Mouse (Mus musculus): ENCODE data around the gene Smim24.

Gene Smim24

DNA sequence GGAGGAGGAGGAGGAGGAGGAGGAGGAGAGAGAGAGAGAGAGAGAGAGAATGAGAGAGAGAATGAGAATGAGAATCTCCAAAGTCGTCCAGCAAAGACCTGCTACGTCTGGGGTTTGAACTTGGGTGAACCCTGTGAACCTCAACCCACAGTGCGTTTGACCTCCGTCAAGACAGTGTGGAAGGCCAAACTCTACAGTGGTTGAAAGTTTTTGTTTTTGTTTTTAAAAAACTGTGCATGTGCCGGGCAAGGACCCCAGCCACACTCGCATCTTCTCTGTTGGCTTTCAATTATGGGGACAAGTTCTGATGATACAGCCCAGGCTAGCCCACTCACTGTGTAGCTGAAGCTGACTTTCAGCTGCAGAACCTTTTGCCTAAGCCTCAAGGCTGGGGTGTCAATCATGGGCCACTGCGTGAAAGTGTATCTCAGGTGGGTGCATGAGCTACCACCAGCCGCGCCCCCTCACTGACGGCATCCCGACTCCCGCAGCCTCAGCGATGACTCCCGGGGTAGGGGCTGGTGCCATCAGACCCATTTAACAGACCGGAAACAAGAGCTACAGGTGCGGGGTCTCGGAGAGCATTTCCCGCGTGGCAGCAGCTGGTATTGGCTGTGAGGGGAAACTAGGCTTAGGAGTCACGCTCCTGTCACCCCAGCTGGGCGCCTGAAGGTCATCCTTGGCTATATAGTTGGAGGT, 39.5 kb downstream of the Smim24 start:
- in situ Hi-C loops (cut with MseI, MboI), result no loop called here

DNA sequence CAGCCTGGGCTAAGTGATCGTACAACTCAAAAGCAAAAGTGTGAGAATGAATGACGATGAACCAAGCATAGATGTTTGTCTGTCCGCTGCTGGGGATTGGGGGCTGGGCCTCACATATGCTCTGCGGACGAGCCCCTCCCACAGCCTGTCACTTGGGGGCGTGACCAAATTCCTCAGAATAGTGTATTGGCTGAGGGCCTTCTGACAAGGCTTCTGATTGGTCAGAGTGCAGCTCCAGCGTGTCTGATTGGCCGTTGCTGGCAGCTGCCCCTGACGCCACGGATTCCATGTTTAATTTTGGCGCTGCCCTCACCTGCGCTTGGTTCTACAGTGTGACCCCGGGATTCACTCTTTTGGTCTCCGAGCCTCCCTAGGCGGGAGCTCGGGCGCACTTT, 40.0 kb downstream of the Smim24 start:
- in situ Hi-C loops (cut with MseI, MboI), result no loop called here

DNA sequence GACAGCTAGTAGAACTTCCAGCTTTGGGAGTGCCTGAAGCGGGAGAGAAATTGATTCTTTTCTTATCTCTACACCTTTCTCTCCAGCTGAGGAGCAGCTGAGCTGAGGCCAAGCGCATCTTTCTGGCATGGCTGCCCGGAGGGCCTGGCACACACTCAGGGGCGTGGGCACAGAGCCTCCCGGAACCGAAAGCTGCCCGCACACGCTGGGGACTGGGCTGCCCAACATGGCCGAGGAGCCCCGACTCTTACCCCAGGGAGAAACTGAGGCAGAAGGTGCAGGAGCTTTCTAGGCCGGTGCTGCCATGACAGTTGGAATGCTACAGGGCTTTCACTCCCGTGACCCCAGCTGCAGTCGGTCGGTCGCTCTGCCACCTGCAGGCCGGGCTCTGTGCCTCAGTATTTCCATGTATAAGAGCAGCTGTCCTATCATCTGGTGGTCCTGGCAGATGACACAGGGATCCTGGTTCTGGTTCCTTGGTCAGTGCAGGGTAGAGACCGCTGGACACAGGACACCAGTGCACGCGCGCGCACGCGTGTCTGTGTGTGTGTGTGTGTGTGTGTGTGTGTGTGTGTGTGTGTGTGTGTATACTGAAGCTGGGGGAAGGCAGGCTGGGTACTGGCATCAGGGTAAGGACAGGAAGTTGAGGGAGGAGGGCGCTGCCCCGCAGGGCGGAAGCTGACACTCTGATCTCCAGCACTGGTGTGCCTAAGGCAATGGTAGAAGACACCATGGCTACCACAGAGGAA, 40.9 kb downstream of the Smim24 start:
- in situ Hi-C loops (cut with MseI, MboI), result no loop called here

DNA sequence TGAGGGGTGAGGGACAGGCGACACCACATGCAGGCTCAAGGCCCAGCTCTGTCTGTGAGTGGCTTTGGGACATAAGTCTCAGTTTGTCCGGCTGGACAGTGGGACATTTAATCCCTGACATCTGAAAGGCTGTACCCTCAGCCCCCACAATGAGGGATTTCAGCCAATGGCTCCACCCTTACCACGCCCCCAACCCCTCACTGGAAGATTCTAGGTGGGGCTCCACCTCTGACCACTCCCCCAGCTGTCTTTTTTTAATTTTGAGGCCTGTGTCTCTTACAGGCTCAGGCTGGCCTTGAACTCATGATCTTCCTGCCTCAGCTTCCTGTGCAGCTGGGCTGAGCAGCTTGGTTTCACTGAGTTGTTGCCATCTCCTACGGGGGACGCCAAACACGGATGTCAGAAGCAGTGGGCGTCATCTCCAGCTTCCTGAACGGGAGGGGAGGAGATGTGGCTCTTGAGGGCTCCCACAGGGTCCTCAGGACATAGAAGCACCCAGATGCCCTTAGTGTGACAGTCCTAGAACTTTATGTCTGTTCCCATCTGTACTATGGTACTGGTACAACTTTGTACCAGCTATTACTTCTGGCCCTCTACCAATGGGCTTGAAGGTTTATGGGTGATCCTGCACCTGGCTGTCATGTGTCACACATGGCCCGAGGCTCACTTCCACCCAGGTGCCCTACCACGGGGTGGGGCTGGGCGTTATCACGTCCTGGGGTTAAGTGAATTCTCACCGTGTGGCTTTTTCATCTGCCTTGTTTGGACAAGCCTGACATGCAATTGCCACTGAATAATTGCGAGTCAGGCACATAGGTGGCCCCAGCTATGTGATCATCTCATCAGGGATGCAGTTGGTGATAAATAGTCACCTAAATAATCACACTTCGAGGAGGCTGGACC, 41.8 kb downstream of the Smim24 start:
- in situ Hi-C loops (cut with MseI, MboI), result no loop called here

GRCm38 (mm10) chr10:81435436-81435835, 42.6 kb downstream of the Smim24 start:
- in situ Hi-C loops (cut with MseI, MboI), result no loop called here

DNA sequence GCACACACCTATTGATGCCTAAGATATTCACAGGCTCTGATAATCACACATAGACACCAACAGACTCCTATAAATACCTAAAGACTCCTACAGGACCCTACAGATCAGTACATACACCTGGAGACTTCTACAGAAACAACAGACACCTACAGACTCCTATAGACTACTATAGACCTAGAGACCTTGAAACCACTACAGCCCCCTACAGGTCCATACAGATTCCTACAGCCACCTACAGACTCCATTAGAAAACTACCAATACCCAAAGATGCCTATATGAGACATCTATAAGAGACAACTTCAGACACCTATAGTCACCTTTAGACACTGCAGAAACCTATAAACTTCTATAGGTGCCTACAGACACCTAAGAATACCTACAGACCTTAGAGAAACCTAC, 48.2 kb downstream of the Smim24 start:
- in situ Hi-C loops (cut with MseI, MboI), result no loop called here
